Mouse (Mus musculus) megakaryocyte-erythroid progenitor cell, adult 5 weeks (primary cell): ENCODE data around the gene Olfr868. TPM values are rescaled to one million over a fixed set of nuclear protein-coding genes. Genes with fewer than 3 reads are reported as not detected.

Experiments
- polyA plus RNA-seq: library from polyadenylated mRNA; stranded (reverse); fragments of >175 nt; gene quantifications from 2 replicates; pipeline ENCODE4 v1.2.3, GENCODE M21; 2012

Gene Olfr868
- polyA plus RNA-seq = not detected in 2 replicates

GRCm38 (mm10) chr9:20098326-20098725 is at the start of gene Olfr868:
Gene Olfr868, plus strand, starts transcription at chr9:20098626.

GRCm38 (mm10) chr9:20057462-20057861 is 41.0 kb upstream of the Olfr868 start, which contains the start of gene Olfr867:
Gene Olfr867, minus strand, starts transcription at chr9:20057562.

GRCm38 (mm10) chr9:20128709-20129108 is 30.3 kb downstream of the Olfr868 start, which contains the start of gene Olfr869:
Gene Olfr869, plus strand, starts transcription at chr9:20129009.

Other genes starting within 250 kb of the Olfr868 start
- not detected in 2 replicates for gene Olfr860, start 248.9 kb upstream of the Olfr868 start, polyA plus RNA-seq
- gene Olfr862, start 210.6 kb upstream of the Olfr868 start, polyA plus RNA-seq = not detected in 2 replicates
- 0.04 TPM in 2 replicates for gene Olfr77, start 181.8 kb upstream of the Olfr868 start, polyA plus RNA-seq
- gene Olfr866, start 70.6 kb upstream of the Olfr868 start, polyA plus RNA-seq = not detected in 2 replicates
- not detected in 2 replicates for gene Olfr867, start 41.1 kb upstream of the Olfr868 start, polyA plus RNA-seq
- 0.03 TPM in 1 of 2 replicates, not detected in the other for gene Olfr869, start 30.4 kb downstream of the Olfr868 start, polyA plus RNA-seq
- not detected in 2 replicates for gene Olfr870, start 75.4 kb downstream of the Olfr868 start, polyA plus RNA-seq
- gene Olfr871, start 113.6 kb downstream of the Olfr868 start, polyA plus RNA-seq = not detected in 2 replicates
- gene Olfr872, start 138.5 kb downstream of the Olfr868 start, polyA plus RNA-seq = not detected in 2 replicates
- gene Olfr39, start 183.7 kb downstream of the Olfr868 start, polyA plus RNA-seq = not detected in 2 replicates
- not detected in 2 replicates for gene Olfr873, start 199.9 kb downstream of the Olfr868 start, polyA plus RNA-seq
- not detected in 2 replicates for gene Olfr18, start 237.5 kb downstream of the Olfr868 start, polyA plus RNA-seq